Mouse (Mus musculus) spleen, adult 2 months (tissue): ENCODE measurements at regions not wholly inside any gene's neighbourhood (a gene's known extent, or its start where the extent isn't known, plus 50 kb on each side); places are given as distances from the start of the nearest gene placed in this dataset.

Experiments
- DNase-seq, 2 experiments: peaks; one replicate each; pipeline versions ENCODE4 v3.0.0 to v3.0.0-alpha.2; 2012 to 2021; ENCODE audit warnings: low spot score in 2 of 2, low read depth in 1 of 2
- H3K27ac ChIP-seq: fragments of 200-500 bp; 2 replicates; pipeline ENCODE4 v1.5.1; 2012; ENCODE audit warnings: low read length, inconsistent platforms; ENCODE audit not compliant: insufficient read depth
- H3K27me3 ChIP-seq: fragments of 200-500 bp; 2 replicates; pipeline ENCODE4 v1.6.1; 2012; ENCODE audit warnings: mild to moderate bottlenecking, moderate library complexity, low read length, inconsistent platforms; ENCODE audit not compliant: control insufficient read depth, insufficient read depth
- H3K36me3 ChIP-seq: fragments of 200-500 bp; 2 replicates; pipeline ENCODE4 v1.6.1; 2012; ENCODE audit warnings: mild to moderate bottlenecking, low read length, inconsistent platforms; ENCODE audit not compliant: control insufficient read depth, insufficient read depth
- H3K4me1 ChIP-seq: fragments of 200-500 bp; 2 replicates; pipeline ENCODE4 v1.6.1; 2011; ENCODE audit warnings: inconsistent platforms; ENCODE audit not compliant: control insufficient read depth, insufficient read depth, insufficient read length
- H3K4me3 ChIP-seq: fragments of 200-500 bp; 2 replicates; pipeline ENCODE4 v1.5.1; 2011; ENCODE audit warnings: mild to moderate bottlenecking, inconsistent platforms; ENCODE audit not compliant: insufficient read depth, insufficient read length; ENCODE audit errors: extremely low read depth
- CTCF ChIP-seq: fragments of 200-500 bp; IDR thresholded peaks from 2 replicates; pipeline ENCODE4 v1.5.1; 2011; ENCODE audit warnings: mild to moderate bottlenecking, inconsistent platforms; ENCODE audit not compliant: insufficient read depth, insufficient read length, insufficient replicate concordance; ENCODE audit errors: extremely low read depth
- POLR2A ChIP-seq: fragments of 200-500 bp; IDR thresholded peaks from 2 replicates; pipeline ENCODE4 v1.6.1; 2011; ENCODE audit warnings: low read depth, low read length, inconsistent platforms
- WGBS: fragments of 180-500 bp; shearing (Covaris S2); methylation state at CpG from one replicate; pipeline ENCODE4 v1.1.7; 2018; 5-methylcytosine and 5-hydroxymethylcytosine counted together

DNA sequence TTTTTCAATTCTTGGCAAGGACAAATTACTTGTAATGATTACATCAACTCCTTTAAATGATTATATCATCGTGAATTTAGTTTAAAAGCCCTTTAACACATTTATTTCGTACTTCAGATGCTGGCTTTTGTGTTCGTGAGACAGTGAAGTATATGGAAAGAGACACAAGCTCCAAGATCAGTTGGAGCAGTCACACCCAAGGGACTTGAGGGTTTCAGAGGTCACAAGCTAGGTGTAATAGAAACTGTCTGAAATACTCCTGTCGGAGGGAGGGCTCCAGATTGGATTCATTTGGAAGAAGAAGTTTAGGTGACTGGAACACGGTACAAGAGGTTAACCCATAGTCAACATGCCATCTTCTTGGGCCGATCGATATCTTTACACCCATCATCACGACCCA lies 1023.5 kb downstream of the Adgrl2 start:
- Histone ChIP-seq H3K4me1 (no peaks in the 10 kb centered on the region), H3K27ac (no peak overlapping the region), H3K4me3 (no peak overlapping the region), H3K27me3 (no peaks in the 10 kb centered on the region), H3K36me3 (no peaks in the 10 kb centered on the region)
- WGBS = 89% methylated on average over 8 of the region's 8 CpGs
- TF ChIP-seq POLR2A = no peak
- DNase-seq = no peak

DNA sequence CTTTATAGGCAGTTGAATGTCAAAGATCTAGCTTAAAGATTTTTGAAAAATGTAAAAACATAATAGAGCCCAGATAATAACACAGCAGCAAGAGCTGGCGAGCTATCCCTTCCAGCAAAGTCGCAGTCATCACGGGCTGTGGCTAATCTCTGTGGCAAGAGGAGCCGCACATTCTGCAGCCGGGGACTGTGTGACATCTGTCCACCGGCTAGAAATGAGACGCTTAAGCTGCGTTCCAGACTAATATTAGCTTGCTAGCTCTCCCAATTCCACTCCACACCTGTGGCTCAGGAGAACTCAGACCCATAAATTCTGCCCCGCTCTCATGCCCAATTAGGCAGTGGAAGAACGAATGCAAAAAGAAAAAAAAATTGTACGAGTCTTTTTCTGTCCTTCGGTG lies 1024.0 kb downstream of the Adgrl2 start:
- TF ChIP-seq CTCF (no peak), POLR2A (no peak)
- DNase-seq = no peak
- 94% methylated on average over 12 of the region's 12 CpGs for WGBS
- H3K4me1 ChIP-seq = no peaks in the 10 kb centered on the region
- no peak overlapping the region for H3K4me3 ChIP-seq
- no peaks in the 10 kb centered on the region for H3K27me3 ChIP-seq
- H3K27ac ChIP-seq = no peak overlapping the region
- H3K36me3 ChIP-seq = no peaks in the 10 kb centered on the region

- WGBS = 76% methylated on average over 13 of the region's 13 CpGs
These were observed 1026.5 kb downstream of the Adgrl2 start for GRCm38 (mm10) chr3:147963698-147964476.

GRCm38 (mm10) chr3:147948041-147948592 lies 1042.2 kb downstream of the Adgrl2 start:
- H3K4me1 ChIP-seq = no peaks in the 10 kb centered on the region
- no peak for TF ChIP-seq POLR2A
- H3K36me3 ChIP-seq = no peaks in the 10 kb centered on the region
- H3K27me3 ChIP-seq = no peaks in the 10 kb centered on the region
- H3K27ac ChIP-seq = no peak overlapping the region
- no peak for DNase-seq
- H3K4me3 ChIP-seq = no peak overlapping the region
- 89% methylated on average over 13 of the region's 13 CpGs for WGBS

More at GRCm38 (mm10) chr3:147963698-147964476, 1026.5 kb downstream of the Adgrl2 start:
- Histone ChIP-seq H3K27me3 (no peaks in the 10 kb centered on the region), H3K4me1 (no peaks in the 10 kb centered on the region), H3K4me3 (no peak overlapping the region), H3K27ac (no peak overlapping the region), H3K36me3 (no peaks in the 10 kb centered on the region)
- TF ChIP-seq CTCF (no peak), POLR2A (no peak)
- no peak for DNase-seq

DNA sequence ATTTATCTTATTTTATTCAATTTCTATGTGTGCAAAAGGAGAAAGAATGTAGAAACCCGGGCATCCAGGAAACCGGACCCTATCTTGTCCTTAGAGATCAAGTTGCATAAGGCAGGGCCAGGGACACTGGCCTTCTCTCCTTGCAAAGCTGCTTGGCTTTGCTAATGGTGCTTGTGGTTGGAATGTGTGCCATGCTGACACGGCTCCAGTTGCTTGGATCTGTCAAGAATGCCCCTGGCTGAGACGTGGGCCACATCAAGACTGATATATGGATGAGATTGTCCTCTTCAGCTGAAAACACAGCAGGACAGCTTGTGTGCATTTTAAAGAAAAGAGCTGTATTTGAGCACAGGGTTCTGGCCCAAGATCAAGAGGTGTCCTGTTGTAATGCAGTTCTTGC lies 1047.0 kb downstream of the Adgrl2 start:
- H3K36me3 ChIP-seq = no peaks in the 10 kb centered on the region
- no peak overlapping the region for H3K27ac ChIP-seq
- H3K4me1 ChIP-seq = no peaks in the 10 kb centered on the region
- 87% methylated on average over 4 of the region's 4 CpGs for WGBS
- TF ChIP-seq CTCF (no peak), POLR2A (no peak)
- H3K27me3 ChIP-seq = no peaks in the 10 kb centered on the region
- no peak overlapping the region for H3K4me3 ChIP-seq
- no peak for DNase-seq

DNA sequence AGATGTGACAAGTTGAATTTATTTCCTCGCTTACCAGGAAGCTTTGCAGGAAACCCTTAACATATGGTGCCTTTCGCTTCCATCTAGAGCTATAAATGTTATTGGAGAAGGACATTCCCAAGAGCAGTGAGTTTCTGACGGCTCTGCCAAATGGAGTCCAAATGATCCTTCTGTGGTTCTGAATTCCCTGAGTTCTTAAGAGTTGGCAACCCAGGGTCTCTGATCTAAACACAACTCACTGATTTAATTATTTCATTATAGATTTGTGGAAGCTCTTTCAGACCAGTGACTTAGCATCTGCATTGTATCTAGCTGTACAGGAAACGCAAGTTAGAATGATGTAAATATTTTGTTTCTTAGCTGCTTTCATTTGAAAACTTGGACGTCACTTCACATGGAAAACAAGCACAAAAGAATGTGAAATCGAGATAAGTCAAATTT lies 1059.5 kb downstream of the Adgrl2 start:
- Histone ChIP-seq H3K4me1 (no peaks in the 10 kb centered on the region), H3K27me3 (no peaks in the 10 kb centered on the region), H3K36me3 (no peaks in the 10 kb centered on the region), H3K27ac (no peak overlapping the region), H3K4me3 (no peak overlapping the region)
- DNase-seq = no peak
- WGBS = 52% methylated on average over 6 of the region's 6 CpGs
- TF ChIP-seq POLR2A (no peak), CTCF (no peak)

GRCm38 (mm10) chr3:147920181-147920580 lies 1068.0 kb downstream of the Ttll7 start:
- TF ChIP-seq CTCF = no peak
- no peak for TF ChIP-seq POLR2A
- H3K4me1 ChIP-seq = no peaks in the 10 kb centered on the region
- H3K27ac ChIP-seq = no peak overlapping the region
- H3K27me3 ChIP-seq = no peaks in the 10 kb centered on the region
- no peak for DNase-seq
- H3K4me3 ChIP-seq = no peak overlapping the region
- 83% methylated on average over 2 of the region's 2 CpGs for WGBS
- H3K36me3 ChIP-seq = no peaks in the 10 kb centered on the region
